In the genomic region with DNA sequence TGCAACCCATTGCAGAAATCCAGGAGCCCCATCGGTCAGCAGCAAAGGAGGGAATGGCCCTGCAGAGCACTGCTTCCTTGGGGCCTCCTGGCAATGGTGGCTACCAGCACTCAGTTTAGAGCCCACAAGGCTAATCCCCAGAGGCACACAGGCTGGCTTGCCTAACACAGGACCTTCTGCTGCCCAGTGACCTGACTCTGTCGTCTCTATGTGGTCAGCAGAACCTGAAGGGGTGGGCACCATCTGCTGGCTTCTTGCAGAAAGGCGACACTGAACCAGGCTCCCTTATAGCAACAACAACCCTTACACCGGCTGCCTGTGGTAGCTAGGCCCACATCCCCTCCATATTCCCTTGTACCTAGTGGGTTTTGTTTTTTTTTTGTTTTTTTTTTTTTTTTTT, we compare ENCODE assay signal across 10 mouse cellular contexts. TPM values are rescaled to one million over a fixed set of nuclear protein-coding genes. Genes with fewer than 3 reads are reported as not detected.
A peak's percentile ranks its signal among the peaks of the same experiment; 100 is the strongest.
DNase-seq lines count a peak whose midpoint lies in the region; ATAC-seq and TF ChIP-seq lines count a peak whose summit lies in the region.
"Had no signal": no experiment of that assay in that cellular context is flagged by ENCODE, and none has a peak within 500 bp of the region (broad histone marks: within the 10 kb centered on the region; RNA-seq: fewer than 3 reads in every experiment).

No protein-coding gene starts in this region.

- H3K36me3 ChIP-seq in forebrain, embryonic 14.5 days (ENCODE audit: control insufficient read depth, insufficient read depth, low read length) = no peaks in the 10 kb centered on the region
- no peaks in the 10 kb centered on the region for H3K36me3 ChIP-seq in forebrain, embryonic 10.5 days (replicated peaks)
- H3K36me3 ChIP-seq: G1E; midbrain, embryonic 13.5 days had no signal

- no peak overlapping the region for H3K9ac ChIP-seq in forebrain, embryonic 14.5 days (ENCODE audit: low read length)
- H3K9ac ChIP-seq: midbrain, embryonic 13.5 days had no signal

- 0 out of 2 replicates have a peak, but pooled peaks cover under 1% of the 10 kb centered on the region for H3K4me1 ChIP-seq in forebrain, embryonic 14.5 days (ENCODE audit: control insufficient read depth, insufficient read depth, low read length)
- peaks cover 27% of the 10 kb centered on the region for H3K4me1 ChIP-seq in forebrain, embryonic 10.5 days
- peaks cover 7% of the 10 kb centered on the region; the same call in 1 of the 2 replicates for H3K4me1 ChIP-seq in lung, adult 2 months (ENCODE audit: control insufficient read depth, insufficient read depth, low read length)

- no peaks in the 10 kb centered on the region for H3K27me3 ChIP-seq in forebrain, embryonic 14.5 days (replicated peaks; ENCODE audit: control insufficient read depth, insufficient read depth, low read length)
- H3K27me3 ChIP-seq in forebrain, embryonic 10.5 days (ENCODE audit: poor library complexity, severe bottlenecking) = peaks cover 31% of the 10 kb centered on the region

- peak; percentile 31 for DNase-seq in forebrain, embryonic 14.5 days (ENCODE audit: low spot score)
- DNase-seq in forebrain, embryonic 10.5 days (ENCODE audit: extremely low spot score, low spot score) = no peak
- DNase-seq in 3T3-L1 (ENCODE audit: low read depth, low spot score) = peak; percentile 76
- peak; percentile 66 for DNase-seq in embryo, embryonic 11 days
- no peak for DNase-seq in lung, adult 2 months
- DNase-seq in spleen, adult 18-20 months = no peak
- DNase-seq in frontal cortex, postnatal 14 days (ENCODE audit: low spot score in 2 of 2) = no peak

- WGBS in forebrain, embryonic 14.5 days = 53% methylated on average over 4 of the region's 4 CpGs
- 41% methylated on average over 4 of the region's 4 CpGs for WGBS in forebrain, embryonic 10.5 days
- WGBS in lung, adult 2 months = 49% methylated on average over 4 of the region's 4 CpGs

- ATAC-seq in forebrain, embryonic 14.5 days = no peak
- no peak for ATAC-seq in megakaryocyte-erythroid progenitor cell, adult 5-6 weeks (replicated peaks; ENCODE audit: low FRiP score, low TSS enrichment, poor library complexity, severe bottlenecking)
- ATAC-seq: midbrain, embryonic 13.5 days had no signal

- TF ChIP-seq CTCF in lung, adult 2 months (IDR thresholded peaks at IDR 0.05; ENCODE audit: insufficient read depth, low read length) = peak; percentile 73

- no peaks in the 10 kb centered on the region for H3K9me3 ChIP-seq in forebrain, embryonic 14.5 days (replicated peaks; ENCODE audit: control insufficient read depth, low read length)
- H3K9me3 ChIP-seq in forebrain, embryonic 10.5 days = no peaks in the 10 kb centered on the region
- H3K9me3 ChIP-seq: midbrain, embryonic 13.5 days had no signal

- H3K4me3 ChIP-seq in forebrain, embryonic 14.5 days (ENCODE audit: low read depth, low read length) = no peak overlapping the region
- no peak overlapping the region for H3K4me3 ChIP-seq in forebrain, embryonic 10.5 days
- H3K4me3 ChIP-seq in lung, adult 2 months (replicated peaks; ENCODE audit: extremely low read depth, low read depth, low read length) = no peak overlapping the region
- H3K4me3 ChIP-seq: midbrain, embryonic 13.5 days had no signal

- H3K27ac ChIP-seq in forebrain, embryonic 14.5 days (ENCODE audit: low read depth, low read length) = no peak overlapping the region
- no peak overlapping the region for H3K27ac ChIP-seq in forebrain, embryonic 10.5 days
- H3K27ac ChIP-seq: midbrain, embryonic 13.5 days had no signal

- H3K4me2 ChIP-seq in forebrain, embryonic 14.5 days (ENCODE audit: low read length) = no peak overlapping the region

- TF ChIP-seq POLR2A in lung, adult 2 months (IDR thresholded peaks at IDR 0.05; ENCODE audit: borderline replicate concordance, extremely low read depth, low read depth, low read length) = no peak

RNA-seq across cellular contexts. Expression of a gene that starts 50.2 kb away (rescaled TPM):
- polyA plus RNA-seq in forebrain, embryonic 14.5 days (2014; fragmentation: Nextera tagmentation; extraction: Ambion mirVana) = 4.2 and 5.3 TPM in 2 replicates
- polyA plus RNA-seq in forebrain, embryonic 10.5 days (2016; fragmentation: Nextera tagmentation; extraction: Ambion mirVana) = 3.7 and 3.8 TPM in 2 replicates
- polyA plus RNA-seq in lung, adult 2 months (2012; rRNA removed) = 31.6 and 32.2 TPM in 2 replicates
- 1.4 and 2.4 TPM in 2 replicates for total RNA-seq in megakaryocyte-erythroid progenitor cell, adult 5-6 weeks (2014; fragmentation: Nextera tagmentation)
- total RNA-seq in megakaryocyte-erythroid progenitor cell, adult 5-6 weeks (2017) = 1.1 and 2.1 TPM in 2 replicates

Comparison
In these comparisons a context has a peak if more than half of its experiments do, and no peak if none do; other contexts are left out.
1. DNase-seq: peak in forebrain, embryonic 14.5 days (single experiment), 3T3-L1 (single experiment) and embryo, embryonic 11 days (single experiment); none in forebrain, embryonic 10.5 days (single experiment), lung, adult 2 months (single experiment), spleen, adult 18-20 months (0 of 2) and frontal cortex, postnatal 14 days (0 of 2).